Comparison of ENCODE assay signal across 23 mouse cellular contexts in the genomic region with DNA sequence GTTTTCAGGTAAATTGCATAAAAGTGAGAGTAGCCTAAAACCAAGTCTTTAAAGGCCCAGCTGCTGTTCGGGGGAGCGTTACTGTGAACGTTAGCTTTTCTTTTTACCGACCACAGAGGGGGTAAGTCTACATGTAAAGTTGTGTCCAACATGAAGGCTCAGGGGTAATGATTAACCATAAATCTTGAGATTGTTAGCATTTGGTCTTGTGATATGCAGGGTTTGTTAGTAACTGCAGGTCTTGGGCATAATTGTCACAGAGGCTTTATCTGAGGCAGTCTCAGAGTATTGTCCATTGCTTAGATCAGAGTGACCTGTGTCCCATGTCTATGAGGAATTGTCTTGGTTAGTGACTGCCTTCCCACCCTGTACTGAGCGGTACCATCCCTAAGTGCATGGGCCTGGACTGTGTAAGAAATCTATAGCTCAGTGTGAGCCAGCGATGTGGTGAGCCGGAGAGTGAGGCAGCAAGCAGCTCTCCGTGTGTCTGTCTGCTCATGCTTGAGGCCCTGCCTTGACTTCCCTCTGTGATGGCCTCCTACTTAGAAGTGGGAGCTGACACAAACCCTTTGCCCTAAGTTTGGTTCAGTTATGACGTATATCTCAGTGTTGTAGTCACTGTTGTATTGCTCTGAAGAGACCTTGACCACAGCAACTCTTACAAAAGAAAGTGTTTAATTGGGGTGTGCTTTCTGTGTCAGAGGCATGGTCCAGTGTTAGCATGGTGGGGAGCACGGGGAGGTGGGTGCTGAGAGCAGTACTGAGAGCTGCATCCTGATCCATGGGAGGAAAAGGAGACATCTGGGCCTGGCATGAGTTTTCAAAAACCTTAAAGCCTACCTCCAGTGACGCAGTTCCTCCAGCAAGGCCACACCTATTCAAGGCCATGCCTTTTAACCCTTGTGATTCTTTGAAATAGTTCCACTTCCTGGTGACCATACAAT.
A peak's percentile ranks its signal among the peaks of the same experiment; 100 is the strongest.
DNase-seq lines count a peak whose midpoint lies in the region; ATAC-seq and TF ChIP-seq lines count a peak whose summit lies in the region.
"Had no signal": no experiment of that assay in that cellular context is flagged by ENCODE, and none has a peak within 500 bp of the region (broad histone marks: within the 10 kb centered on the region; RNA-seq: fewer than 3 reads in every experiment).

No protein-coding gene starts in this region.

- peak; percentile 56; the same call in 1 of the 2 replicates for ATAC-seq in hindbrain, embryonic 15.5 days (ENCODE audit: low FRiP score, low read depth)
- no peak for ATAC-seq in hindbrain, postnatal 0 days
- peak; percentile 77 for ATAC-seq in intestine, embryonic 16.5 days
- peak; percentile 67; the same call in 1 of the 2 replicates for ATAC-seq in stomach, embryonic 16.5 days (ENCODE audit: insufficient read depth, low FRiP score)
- ATAC-seq in forebrain, postnatal 0 days, result no peak
- ATAC-seq: forebrain, embryonic 16.5 days; midbrain, embryonic 16.5 days had no signal

- H3K27me3 ChIP-seq in hindbrain, embryonic 15.5 days, result no peaks in the 10 kb centered on the region
- H3K27me3 ChIP-seq in hindbrain, postnatal 0 days (ENCODE audit: insufficient read depth, low read length), result no peaks in the 10 kb centered on the region
- no peaks in the 10 kb centered on the region for H3K27me3 ChIP-seq in liver, adult 2 months (ENCODE audit: control insufficient read depth, insufficient read depth, low read length)
- no peaks in the 10 kb centered on the region for H3K27me3 ChIP-seq in intestine, embryonic 16.5 days (replicated peaks; ENCODE audit: control insufficient read depth, insufficient read depth, low read length)
- H3K27me3 ChIP-seq in stomach, embryonic 16.5 days (ENCODE audit: control insufficient read depth, insufficient read depth, low read length), result no peaks in the 10 kb centered on the region
- H3K27me3 ChIP-seq in forebrain, postnatal 0 days (ENCODE audit: insufficient read depth, low read length), result no peaks in the 10 kb centered on the region
- H3K27me3 ChIP-seq: embryonic facial prominence, embryonic 13.5 days; heart, embryonic 13.5 days; liver, embryonic 15.5 days; neural tube, embryonic 15.5 days had no signal

- no peak overlapping the region for H3K9ac ChIP-seq in hindbrain, embryonic 15.5 days
- no peak overlapping the region for H3K9ac ChIP-seq in hindbrain, postnatal 0 days (replicated peaks; ENCODE audit: low read length)
- H3K9ac ChIP-seq in liver, adult 2 months (ENCODE audit: low read depth, low read length), result no peak overlapping the region
- no peak overlapping the region for H3K9ac ChIP-seq in intestine, embryonic 16.5 days (ENCODE audit: low read depth, low read length)
- no peak overlapping the region for H3K9ac ChIP-seq in stomach, embryonic 16.5 days (ENCODE audit: low read length)
- no peak overlapping the region for H3K9ac ChIP-seq in forebrain, postnatal 0 days
- H3K9ac ChIP-seq: embryonic facial prominence, embryonic 13.5 days; heart, embryonic 13.5 days; hindbrain, embryonic 14.5 days; liver, embryonic 15.5 days; neural tube, embryonic 15.5 days had no signal

- peaks cover 88% of the 10 kb centered on the region for H3K36me3 ChIP-seq in hindbrain, embryonic 15.5 days
- H3K36me3 ChIP-seq in hindbrain, postnatal 0 days (ENCODE audit: insufficient read depth, low read length), result peaks cover 74% of the 10 kb centered on the region
- H3K36me3 ChIP-seq in liver, adult 2 months (ENCODE audit: control insufficient read depth, insufficient read depth, low read length), result peaks cover 11% of the 10 kb centered on the region
- H3K36me3 ChIP-seq in intestine, embryonic 16.5 days (ENCODE audit: control insufficient read depth, insufficient read depth, low read length), result peaks cover 9% of the 10 kb centered on the region; the same call in 1 of the 2 replicates
- peaks cover 22% of the 10 kb centered on the region for H3K36me3 ChIP-seq in stomach, embryonic 16.5 days (ENCODE audit: control insufficient read depth, insufficient read depth, low read length)
- peaks cover 84% of the 10 kb centered on the region for H3K36me3 ChIP-seq in forebrain, postnatal 0 days (ENCODE audit: insufficient read depth)

- TF ChIP-seq CTCF in hindbrain, postnatal 0 days (IDR thresholded peaks at IDR 0.05; ENCODE audit: low read depth), result no peak
- no peak for TF ChIP-seq CTCF in liver, adult 2 months (IDR thresholded peaks at IDR 0.05; ENCODE audit: low read depth, low read length)
- TF ChIP-seq CTCF in forebrain, postnatal 0 days (IDR thresholded peaks at IDR 0.05; ENCODE audit: low read depth), result no peak

- H3K4me3 ChIP-seq in hindbrain, embryonic 15.5 days, result no peak overlapping the region
- no peak overlapping the region for H3K4me3 ChIP-seq in hindbrain, postnatal 0 days (ENCODE audit: low read length)
- H3K4me3 ChIP-seq in liver, adult 2 months (ENCODE audit: insufficient read depth, low read depth, low read length), result no peak overlapping the region
- no peak overlapping the region for H3K4me3 ChIP-seq in intestine, embryonic 16.5 days (ENCODE audit: low read length)
- H3K4me3 ChIP-seq in stomach, embryonic 16.5 days (replicated peaks; ENCODE audit: low read length), result no peak overlapping the region
- no peak overlapping the region for H3K4me3 ChIP-seq in forebrain, postnatal 0 days (ENCODE audit: low read depth, low read length)
- H3K4me3 ChIP-seq: embryonic facial prominence, embryonic 13.5 days; gastrocnemius, adult 2 months; heart, embryonic 13.5 days; liver, embryonic 15.5 days; neural tube, embryonic 15.5 days had no signal

- WGBS in hindbrain, embryonic 15.5 days, result 90% methylated on average over 11 of the region's 11 CpGs
- 90% methylated on average over 11 of the region's 11 CpGs for WGBS in hindbrain, postnatal 0 days
- 69% methylated on average over 11 of the region's 11 CpGs for WGBS in liver, adult 2 months
- 65% methylated on average over 11 of the region's 11 CpGs for WGBS in intestine, embryonic 16.5 days
- WGBS in stomach, embryonic 16.5 days, result 70% methylated on average over 11 of the region's 11 CpGs
- 91% methylated on average over 11 of the region's 11 CpGs for WGBS in forebrain, postnatal 0 days

- no peaks in the 10 kb centered on the region for H3K79me2 ChIP-seq in liver, adult 2 months (ENCODE audit: control insufficient read depth, insufficient read depth, low read length)

- H3K9me3 ChIP-seq in hindbrain, embryonic 15.5 days, result no peaks in the 10 kb centered on the region
- no peaks in the 10 kb centered on the region for H3K9me3 ChIP-seq in hindbrain, postnatal 0 days (ENCODE audit: low read length)
- H3K9me3 ChIP-seq in intestine, embryonic 16.5 days (ENCODE audit: control insufficient read depth, low read length), result no peaks in the 10 kb centered on the region
- no peaks in the 10 kb centered on the region for H3K9me3 ChIP-seq in stomach, embryonic 16.5 days (replicated peaks; ENCODE audit: control insufficient read depth, low read length)
- H3K9me3 ChIP-seq in forebrain, postnatal 0 days (ENCODE audit: low read length), result no peaks in the 10 kb centered on the region
- H3K9me3 ChIP-seq: embryonic facial prominence, embryonic 13.5 days; heart, embryonic 13.5 days; liver, embryonic 15.5 days; neural tube, embryonic 15.5 days had no signal

- no peaks in the 10 kb centered on the region for H3K4me1 ChIP-seq in hindbrain, embryonic 15.5 days (replicated peaks)
- H3K4me1 ChIP-seq in hindbrain, postnatal 0 days (ENCODE audit: insufficient read depth, low read length), result no peaks in the 10 kb centered on the region
- peaks cover 6% of the 10 kb centered on the region; the same call in 1 of the 2 replicates for H3K4me1 ChIP-seq in liver, adult 2 months (ENCODE audit: control insufficient read depth, insufficient read depth, low read length)
- H3K4me1 ChIP-seq in intestine, embryonic 16.5 days (ENCODE audit: control insufficient read depth, insufficient read depth, low read length), result 0 out of 2 replicates have a peak, but pooled peaks cover 3% of the 10 kb centered on the region
- 0 out of 2 replicates have a peak, but pooled peaks cover 6% of the 10 kb centered on the region for H3K4me1 ChIP-seq in stomach, embryonic 16.5 days (ENCODE audit: control insufficient read depth, insufficient read depth, low read length)
- no peaks in the 10 kb centered on the region for H3K4me1 ChIP-seq in forebrain, postnatal 0 days (ENCODE audit: insufficient read depth)
- H3K4me1 ChIP-seq: embryonic facial prominence, embryonic 13.5 days; heart, embryonic 13.5 days; neural tube, embryonic 15.5 days had no signal

- no peak for TF ChIP-seq POLR2A in liver, adult 2 months (IDR thresholded peaks at IDR 0.05; ENCODE audit: extremely low read depth, insufficient read depth, low read length)

- H3K27ac ChIP-seq in hindbrain, embryonic 15.5 days (replicated peaks), result no peak overlapping the region
- H3K27ac ChIP-seq in hindbrain, postnatal 0 days, result no peak overlapping the region
- H3K27ac ChIP-seq in liver, adult 2 months (replicated peaks; ENCODE audit: insufficient read depth, low read depth, low read length), result no peak overlapping the region
- H3K27ac ChIP-seq in intestine, embryonic 16.5 days (ENCODE audit: low read length), result peak overlapping the region; percentile 86
- H3K27ac ChIP-seq in stomach, embryonic 16.5 days (ENCODE audit: low read length), result peak overlapping the region; percentile 50
- H3K27ac ChIP-seq in forebrain, postnatal 0 days (ENCODE audit: low read depth, low read length), result no peak overlapping the region
- H3K27ac ChIP-seq: embryonic facial prominence, embryonic 13.5 days; gastrocnemius, adult 2 months; heart, embryonic 13.5 days; hindbrain, embryonic 14.5 days; liver, embryonic 15.5 days; neural tube, embryonic 15.5 days had no signal

- no peak for DNase-seq in hindbrain, postnatal 0 days (ENCODE audit: low spot score)
- DNase-seq in liver, adult 2 months (ENCODE audit: extremely low read depth, low read depth, low spot score), result peak; percentile 39
- no peak for DNase-seq in liver
- DNase-seq in gastrocnemius, postnatal 25 days, result no peak
- no peak for DNase-seq in forebrain, postnatal 0 days
- DNase-seq: adrenal gland, postnatal 10 days; cerebellum, adult 11 months; cerebellum, postnatal 14 days; gastrocnemius, adult 2 months; layer of hippocampus, adult 9-11 months; lung, postnatal 10 days; right cerebral cortex, postnatal 14 days; thymus, postnatal 14 days had no signal

- H3K4me2 ChIP-seq in hindbrain, embryonic 15.5 days, result no peak overlapping the region
- no peak overlapping the region for H3K4me2 ChIP-seq in hindbrain, postnatal 0 days (ENCODE audit: low read depth, low read length)
- peak overlapping the region; percentile 28 for H3K4me2 ChIP-seq in intestine, embryonic 16.5 days (ENCODE audit: low read depth, low read length)
- H3K4me2 ChIP-seq in stomach, embryonic 16.5 days (ENCODE audit: low read depth, low read length), result no peak overlapping the region
- H3K4me2 ChIP-seq in forebrain, postnatal 0 days (ENCODE audit: low read depth), result no peak overlapping the region
- H3K4me2 ChIP-seq: embryonic facial prominence, embryonic 13.5 days; heart, embryonic 13.5 days; hindbrain, embryonic 14.5 days; liver, embryonic 15.5 days; neural tube, embryonic 15.5 days had no signal

Comparison
In these comparisons a context has a peak if more than half of its experiments do, and no peak if none do; other contexts are left out.
1. ATAC-seq: peak in hindbrain, embryonic 15.5 days (single experiment), intestine, embryonic 16.5 days (single experiment) and stomach, embryonic 16.5 days (single experiment); none in hindbrain, postnatal 0 days (single experiment) and forebrain, postnatal 0 days (single experiment).
2. H3K27ac ChIP-seq: peak in intestine, embryonic 16.5 days (single experiment) and stomach, embryonic 16.5 days (single experiment); none in hindbrain, embryonic 15.5 days (single experiment), hindbrain, postnatal 0 days (single experiment), liver, adult 2 months (single experiment) and forebrain, postnatal 0 days (single experiment).